Mouse (Mus musculus) gastrocnemius, postnatal 25 days (tissue): Measurements from ENCODE around the gene Lpar5. TPM values are rescaled to one million over a fixed set of nuclear protein-coding genes. Genes with fewer than 3 reads are reported as not detected.

Experiments used
- DNase-seq: peaks from one replicate; pipeline ENCODE4 v3.0.0; 2022
- total RNA-seq, 2 experiments: library from RNA; stranded (reverse); gene quantifications; 1 replicate in 1 of 2; 2 replicates in 1 of 2; pipeline ENCODE4 v1.2.3; 2021

Lpar5 gene
- total RNA-seq, 2 experiments from 2014 or later, result not detected

GRCm38 (mm10) chr6:125087937-125088336 lies 20.2 kb downstream of the Lpar5 start:
- no peak for DNase-seq

- peak; percentile 84 for DNase-seq
Observed at GRCm38 (mm10) chr6:125088561-125089321, 21.0 kb downstream of the Lpar5 start.

DNA sequence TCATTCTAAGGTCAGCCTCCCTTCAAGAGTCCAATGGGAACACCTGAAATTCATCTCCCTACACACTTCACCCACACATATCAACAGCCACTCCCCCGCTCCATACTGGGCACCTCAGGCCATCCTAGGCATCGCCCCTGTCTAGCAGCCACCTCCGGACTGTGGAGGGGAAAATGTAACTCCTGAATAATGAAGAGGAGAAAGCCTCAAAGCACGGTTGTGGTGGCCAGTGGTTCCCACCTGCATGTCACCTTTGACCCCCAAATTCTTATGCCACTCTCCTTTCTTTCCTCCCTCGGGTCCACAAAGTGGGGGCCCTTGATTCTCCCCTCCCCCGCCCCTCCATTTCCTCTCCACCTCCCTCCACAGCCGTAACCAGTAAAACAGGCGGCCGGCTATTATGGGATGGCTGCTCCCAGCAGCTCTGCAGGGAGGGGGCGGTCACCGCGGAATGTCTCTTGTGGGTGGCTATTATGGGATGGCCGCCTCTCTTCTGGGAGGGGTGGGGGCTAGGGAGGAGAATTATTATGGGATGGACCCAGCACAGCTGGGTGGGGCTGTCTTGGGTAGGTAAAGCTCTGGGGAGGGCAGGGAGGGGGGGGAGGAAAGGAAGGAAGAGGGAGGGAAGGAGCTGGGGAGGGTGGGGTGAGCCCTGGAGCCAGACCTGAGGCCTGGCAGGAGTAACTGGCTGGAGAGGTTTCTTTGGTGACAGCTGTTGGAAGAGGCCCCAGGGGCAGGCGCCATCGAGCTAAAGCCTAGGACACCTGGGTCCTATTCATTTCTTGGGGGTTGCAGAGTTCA lies 22.0 kb downstream of the Lpar5 start:
- DNase-seq, result peak; percentile 86

DNA sequence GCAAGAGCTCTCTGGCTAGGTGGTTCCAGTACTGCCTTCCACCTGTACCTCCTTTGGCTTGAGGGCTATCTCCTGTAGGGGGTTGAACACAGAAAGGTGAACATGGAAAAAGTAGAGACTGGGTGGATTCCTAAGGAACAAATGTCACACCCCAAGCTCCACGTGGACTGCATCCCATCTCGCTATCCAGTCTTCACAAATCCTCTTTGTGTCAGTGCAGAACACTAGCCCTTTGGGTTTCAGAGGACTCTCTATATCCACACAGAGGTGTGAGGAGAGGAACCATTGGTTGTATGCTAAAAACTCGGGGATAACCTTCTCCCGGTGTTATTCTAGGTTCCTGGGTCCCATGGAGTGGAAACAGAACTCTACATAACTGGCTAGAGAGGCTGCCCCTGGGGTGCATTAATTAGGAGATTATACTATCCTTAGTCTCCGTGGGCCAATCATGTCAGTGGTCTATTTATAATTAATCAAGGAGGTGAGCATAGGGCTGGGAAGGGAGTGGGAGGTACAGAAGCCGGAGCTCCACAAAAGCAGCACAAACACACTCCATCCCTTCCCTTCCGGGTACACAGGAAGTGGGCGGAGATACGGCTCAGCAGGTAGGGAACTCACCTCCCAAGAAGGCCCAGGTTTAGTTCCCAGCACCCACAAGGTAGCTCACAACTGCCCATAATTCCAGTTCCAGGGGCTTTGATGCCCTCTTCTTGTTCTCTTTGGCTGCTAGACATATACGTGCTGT lies 22.8 kb downstream of the Lpar5 start:
- no peak for DNase-seq

GRCm38 (mm10) chr6:125092372-125092771 lies 24.7 kb downstream of the Lpar5 start:
- no peak for DNase-seq

DNA sequence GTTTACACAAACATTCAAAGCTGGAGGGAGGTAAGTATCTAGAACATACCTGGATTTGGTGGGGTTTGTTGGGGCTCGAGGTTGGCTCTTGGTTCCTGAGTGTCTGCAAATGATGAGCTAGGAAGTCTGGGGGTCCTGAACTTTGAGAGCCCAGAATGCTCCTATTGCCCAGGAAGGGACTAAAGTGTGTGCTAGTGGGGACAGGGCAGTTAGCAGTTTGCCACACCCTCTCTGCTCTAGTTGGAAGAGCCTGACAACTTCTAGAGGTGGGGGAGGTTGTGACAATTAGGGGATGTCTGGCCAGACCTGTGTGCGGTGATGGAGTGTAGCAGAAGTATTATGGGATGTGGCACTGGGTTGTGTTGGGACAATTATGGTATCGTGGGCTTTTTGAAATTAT lies 27.1 kb downstream of the Lpar5 start:
- DNase-seq, result no peak

- DNase-seq, result peak; percentile 93
Observed at GRCm38 (mm10) chr6:125095391-125096278, 27.9 kb downstream of the Lpar5 start, which contains the start of gene Chd4. Chd4 (plus strand) TSS chr6:125095981.

DNA sequence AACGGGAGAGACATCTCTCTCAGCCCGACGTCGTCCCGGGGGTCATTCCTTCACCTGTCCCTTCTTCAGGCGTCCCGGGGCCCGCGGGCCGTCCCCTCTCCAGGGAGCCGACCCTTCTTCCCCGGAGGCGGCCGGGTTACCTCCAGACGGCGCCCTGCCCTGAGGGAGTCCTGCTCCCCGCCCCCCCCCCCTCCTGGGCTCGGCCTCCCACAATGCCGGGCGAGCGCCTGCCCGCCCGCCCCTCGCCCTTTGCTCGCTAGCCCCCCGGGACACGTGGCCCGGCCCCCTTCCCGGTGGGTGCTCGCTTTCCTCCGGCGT lies 28.5 kb downstream of the Lpar5 start:
- no peak for DNase-seq

DNA sequence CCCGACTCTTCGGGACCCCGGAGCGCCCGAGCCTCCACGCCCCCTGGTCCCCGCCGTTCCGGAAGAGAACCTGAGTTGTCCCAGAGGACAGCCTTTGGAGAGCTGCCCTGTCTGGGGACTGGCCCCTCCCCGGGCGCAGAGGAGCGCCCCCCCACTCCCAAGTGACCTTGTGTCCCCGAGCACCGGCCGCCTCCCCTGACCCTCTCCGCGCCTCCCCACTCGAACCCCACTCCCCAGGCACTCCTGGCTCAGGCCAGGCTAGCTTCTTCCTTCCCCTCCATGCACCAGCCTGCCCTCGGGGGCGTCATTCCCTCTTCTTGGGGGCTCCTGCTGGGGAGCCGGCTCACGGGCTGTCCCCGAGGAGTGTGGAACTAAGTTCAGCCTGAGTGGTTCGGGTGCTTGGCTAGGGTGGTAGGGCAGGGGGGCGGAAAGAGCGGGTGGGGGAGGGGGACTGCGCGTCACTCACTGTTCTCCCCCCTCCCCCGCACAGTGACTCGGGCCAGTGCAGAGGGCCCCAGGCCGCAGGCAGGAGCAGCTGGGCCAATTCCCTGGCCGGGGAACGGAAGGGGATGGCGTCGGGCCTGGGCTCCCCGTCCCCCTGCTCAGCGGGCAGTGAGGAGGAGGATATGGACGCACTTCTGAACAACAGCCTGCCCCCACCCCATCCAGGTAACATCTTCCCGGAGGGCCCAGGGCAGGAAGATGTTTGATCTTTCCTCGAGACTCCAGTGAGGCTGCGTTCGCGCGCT lies 29.1 kb downstream of the Lpar5 start:
- DNase-seq, result peak; percentile 72

GRCm38 (mm10) chr6:125097346-125097689 lies 29.6 kb downstream of the Lpar5 start:
- peak; percentile 20 for DNase-seq

GRCm38 (mm10) chr6:125097951-125098350 lies 30.2 kb downstream of the Lpar5 start:
- DNase-seq, result no peak

DNA sequence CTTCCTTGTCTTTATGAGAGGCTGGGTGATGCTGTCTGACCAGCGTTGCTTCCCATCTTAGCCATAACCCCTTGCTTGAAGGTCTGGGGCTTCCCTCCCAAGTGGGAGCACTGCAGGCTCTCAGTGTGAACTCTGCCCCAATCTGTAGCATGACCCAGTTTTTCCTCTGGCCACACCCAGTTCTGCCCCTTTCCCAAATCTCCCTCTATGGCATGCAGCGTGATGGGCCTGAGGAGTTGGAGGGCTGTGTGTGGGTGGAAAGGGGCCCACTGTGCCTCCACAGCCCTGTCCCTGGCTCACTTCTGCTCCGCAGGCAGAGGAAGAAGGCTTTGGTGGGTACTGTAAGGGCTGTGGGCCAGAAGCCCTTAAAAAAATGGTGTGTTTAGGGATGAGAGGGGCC lies 30.8 kb downstream of the Lpar5 start:
- peak; percentile 19 for DNase-seq

GRCm38 (mm10) chr6:125099421-125099971 lies 31.8 kb downstream of the Lpar5 start:
- peak; percentile 44 for DNase-seq

GRCm38 (mm10) chr6:125101444-125101843 lies 33.7 kb downstream of the Lpar5 start:
- DNase-seq, result no peak

- DNase-seq, result no peak
Observed at GRCm38 (mm10) chr6:125104223-125104622, 36.5 kb downstream of the Lpar5 start.

DNA sequence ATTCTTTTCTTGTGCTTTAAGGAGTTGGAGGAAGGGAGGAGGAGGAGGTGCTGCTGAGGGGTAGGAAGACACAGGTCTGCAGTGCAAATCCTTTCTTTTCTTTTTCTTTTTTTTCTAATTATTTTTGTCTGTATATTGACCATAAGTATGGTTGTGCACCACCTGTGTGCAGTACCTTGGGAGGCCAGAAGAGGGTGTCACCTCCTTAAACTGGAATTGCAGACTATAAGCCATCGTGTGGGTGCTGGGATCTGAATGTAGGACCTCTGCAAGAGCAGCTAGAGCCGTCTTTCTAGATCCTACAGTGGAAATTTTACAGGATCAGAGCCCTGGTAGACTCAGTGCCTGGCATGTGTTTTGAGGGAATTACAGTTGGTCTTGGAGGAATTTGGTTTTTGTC lies 40.0 kb downstream of the Lpar5 start:
- no peak for DNase-seq

GRCm38 (mm10) chr6:125109371-125109770 lies 41.7 kb downstream of the Lpar5 start:
- DNase-seq, result no peak

DNA sequence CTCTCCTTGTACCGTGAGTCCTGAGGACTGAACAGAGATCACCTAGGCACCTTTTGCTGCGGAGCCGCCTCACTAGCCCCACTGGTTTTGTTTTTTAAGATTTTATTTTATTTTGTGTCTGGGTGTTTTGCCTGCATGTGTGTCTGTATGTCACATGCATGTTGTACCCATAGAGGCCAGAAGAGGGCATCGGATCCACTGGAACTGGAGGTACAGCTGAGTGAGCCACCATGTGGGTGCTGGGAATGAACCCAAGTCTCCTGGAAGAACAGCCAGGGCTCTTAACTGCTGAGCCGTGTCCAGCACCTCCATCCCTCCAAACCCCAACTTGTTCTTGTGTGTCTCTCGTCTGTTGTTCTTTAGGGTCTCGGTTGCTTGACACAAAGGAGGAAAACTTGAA lies 43.2 kb downstream of the Lpar5 start:
- no peak for DNase-seq

GRCm38 (mm10) chr6:125112553-125112952 lies 44.8 kb downstream of the Lpar5 start:
- DNase-seq, result no peak

DNA sequence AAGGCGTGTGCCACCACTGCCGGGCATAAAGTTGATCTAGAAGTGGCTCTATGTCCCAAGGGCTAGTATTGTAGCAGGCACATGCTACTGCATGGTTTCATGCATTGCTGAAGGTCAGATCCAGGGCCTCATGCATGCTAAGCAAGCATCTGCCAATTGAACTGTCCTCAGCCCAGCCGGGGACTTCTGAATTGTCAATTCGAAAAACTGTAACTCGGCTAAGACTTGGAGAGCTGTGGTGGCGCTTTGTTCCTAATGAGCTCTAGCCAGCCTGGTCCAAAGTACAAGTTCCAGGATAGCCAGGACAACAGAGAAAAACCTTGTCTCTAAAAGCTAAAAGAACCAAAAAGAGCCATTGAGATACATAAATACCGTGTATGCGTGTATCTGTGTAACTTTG lies 51.7 kb downstream of the Lpar5 start:
- DNase-seq, result no peak

- DNase-seq, result no peak
Observed at GRCm38 (mm10) chr6:125128724-125129123, 61.0 kb downstream of the Lpar5 start.
